28 mouse cellular contexts compared by ENCODE assay signal in the genomic region with DNA sequence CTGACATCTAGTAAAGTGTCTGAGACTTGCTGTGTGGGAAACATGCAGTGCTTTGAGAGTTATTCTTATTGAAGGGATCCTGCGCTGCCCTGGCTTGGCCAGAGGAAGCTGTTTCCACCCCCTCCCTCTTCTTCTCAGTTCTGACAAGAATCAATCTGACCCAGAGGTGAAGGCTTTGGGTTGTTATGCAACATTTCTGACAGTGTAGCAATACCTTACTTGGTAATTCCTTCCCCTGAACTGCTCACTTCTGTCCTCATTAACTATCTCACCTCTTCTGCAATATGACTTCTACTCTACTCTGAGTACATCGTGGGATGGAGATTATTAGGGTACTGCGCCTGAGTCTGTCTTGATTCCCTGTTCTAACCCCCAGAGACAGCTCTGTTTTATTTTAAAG.
A peak's percentile ranks its signal among the peaks of the same experiment; 100 is the strongest.
DNase-seq lines count a peak whose midpoint lies in the region; ATAC-seq lines count a peak whose summit lies in the region.
"Had no signal": no experiment of that assay in that cellular context is flagged by ENCODE, and none has a peak within 500 bp of the region (broad histone marks: within the 10 kb centered on the region; RNA-seq: fewer than 3 reads in every experiment).

No protein-coding gene starts in this region.

- no peak for ATAC-seq in forebrain, embryonic 12.5 days (ENCODE audit: low FRiP score)
- ATAC-seq: CD4-positive, CD25-positive, alpha-beta regulatory T cell, adult 4 months; forebrain, embryonic 16.5 days; intestine, postnatal 0 days had no signal

- H3K9ac ChIP-seq in forebrain, embryonic 12.5 days: no peak overlapping the region
- H3K9ac ChIP-seq: heart, embryonic 13.5 days; hindbrain, embryonic 14.5 days; liver, embryonic 15.5 days; neural tube, embryonic 13.5 days had no signal

- no peak overlapping the region for H3K27ac ChIP-seq in forebrain, embryonic 12.5 days
- H3K27ac ChIP-seq: forebrain, embryonic 10.5 days; gastrocnemius, adult 2 months; heart, embryonic 13.5 days; hindbrain, embryonic 14.5 days; liver, embryonic 15.5 days; neural tube, embryonic 13.5 days; stomach, postnatal 0 days had no signal

- DNase-seq in adrenal gland, postnatal 14 days: peak; percentile 4
- no peak for DNase-seq in adrenal gland, postnatal 25 days
- peak; percentile 7 for DNase-seq in adipocyte (ENCODE audit: low spot score)
- DNase-seq in gonadal fat pad, adult 2 months (ENCODE audit: low read depth): peak; percentile 90
- peak; percentile 6 for DNase-seq in lung, postnatal 14 days
- no peak for DNase-seq in thymus, postnatal 14 days
- DNase-seq in testis, postnatal 14 days (ENCODE audit: low spot score): no peak
- DNase-seq: cerebellum, adult 8-10 months; cerebellum, postnatal 25 days; gastrocnemius, adult 2 months; gastrocnemius, postnatal 36 days; heart, postnatal 10 days; kidney, adult 9 months; kidney, postnatal 10 days; layer of hippocampus, adult 9-11 months; liver; thymus, adult 2 months; thymus, postnatal 4 days had no signal

- H3K36me3 ChIP-seq in forebrain, embryonic 12.5 days (replicated peaks): no peaks in the 10 kb centered on the region
- H3K36me3 ChIP-seq: forebrain, embryonic 10.5 days; heart, embryonic 13.5 days; liver, embryonic 15.5 days; neural tube, embryonic 13.5 days had no signal

- WGBS in forebrain, embryonic 12.5 days: 86% methylated on average over 3 of the region's 3 CpGs

- no peak overlapping the region for H3K4me3 ChIP-seq in forebrain, embryonic 12.5 days (replicated peaks)
- H3K4me3 ChIP-seq: forebrain, embryonic 10.5 days; gastrocnemius, adult 2 months; heart, embryonic 13.5 days; liver, embryonic 15.5 days; neural tube, embryonic 13.5 days had no signal

- no peak overlapping the region for H3K4me2 ChIP-seq in forebrain, embryonic 12.5 days
- H3K4me2 ChIP-seq: heart, embryonic 13.5 days; hindbrain, embryonic 14.5 days; liver, embryonic 15.5 days; neural tube, embryonic 13.5 days had no signal

- no peaks in the 10 kb centered on the region for H3K9me3 ChIP-seq in forebrain, embryonic 12.5 days
- H3K9me3 ChIP-seq: forebrain, embryonic 10.5 days; heart, embryonic 13.5 days; liver, embryonic 15.5 days; neural tube, embryonic 13.5 days had no signal

- H3K27me3 ChIP-seq in forebrain, embryonic 12.5 days: no peaks in the 10 kb centered on the region
- H3K27me3 ChIP-seq: heart, embryonic 13.5 days; liver, embryonic 15.5 days; neural tube, embryonic 13.5 days had no signal

- no peaks in the 10 kb centered on the region; the same call in 1 of the 2 replicates for H3K4me1 ChIP-seq in forebrain, embryonic 12.5 days
- H3K4me1 ChIP-seq: forebrain, embryonic 10.5 days; heart, embryonic 13.5 days; liver, embryonic 15.5 days; neural tube, embryonic 13.5 days had no signal

Comparison
In these comparisons a context has a peak if more than half of its experiments do, and no peak if none do; other contexts are left out.
1. DNase-seq: peak in adrenal gland, postnatal 14 days (single experiment), adipocyte (single experiment), gonadal fat pad, adult 2 months (single experiment) and lung, postnatal 14 days (single experiment); none in adrenal gland, postnatal 25 days (single experiment), thymus, postnatal 14 days (single experiment) and testis, postnatal 14 days (single experiment).